Mouse (Mus musculus) CH12.LX (cell line): Measurements from ENCODE around the gene Hip1r. TPM values are rescaled to one million over a fixed set of nuclear protein-coding genes. Genes with fewer than 3 reads are reported as not detected.

ENCODE experiments used
- DNase-seq: peaks from one replicate; pipeline ENCODE4 v3.0.0-alpha.2; 2013; ENCODE audit errors: extremely low read depth
- H3K27ac ChIP-seq: 2 replicates; pipeline ENCODE4 v1.5.1; 2012; ENCODE audit warnings: low read depth, mild to moderate bottlenecking, control low read depth, moderate library complexity; ENCODE audit not compliant: insufficient read depth
- H3K27me3 ChIP-seq: replicated peaks from 2 replicates; pipeline ENCODE3; 2012; ENCODE audit warnings: inconsistent platforms
- H3K36me3 ChIP-seq, 2 experiments: replicated peaks in 1 of 2; 2 replicates each; pipeline versions ENCODE3 to v1.6.1; 2012; ENCODE audit warnings: inconsistent platforms in 1 of 2, low read length in 1 of 2, mild to moderate bottlenecking in 1 of 2, mixed read lengths in 1 of 2, moderate library complexity in 1 of 2; ENCODE audit not compliant: control insufficient read depth in 1 of 2, insufficient read depth in 1 of 2
- H3K4me1 ChIP-seq, 2 experiments: 2 replicates each; pipeline ENCODE4 v1.6.1; 2012; ENCODE audit warnings: inconsistent platforms in 1 of 2, moderate library complexity in 1 of 2; ENCODE audit not compliant: insufficient read depth in 2 of 2, control insufficient read depth in 1 of 2
- H3K4me2 ChIP-seq: 2 replicates; pipeline ENCODE4 v1.6.1; 2012; ENCODE audit warnings: low read depth, mild to moderate bottlenecking, control low read depth; ENCODE audit not compliant: poor library complexity, insufficient read depth, severe bottlenecking
- H3K4me3 ChIP-seq, 3 experiments: fragments of 150-350 bp in 1 of 3; sonication (generic) in 1 of 3; replicated peaks in 1 of 3; 2 replicates each; pipeline versions ENCODE3 to v1.5.1; 2011 to 2012; ENCODE audit warnings: low read depth in 2 of 3, low read length in 2 of 3, mild to moderate bottlenecking in 2 of 3, moderate library complexity in 2 of 3, control low read depth in 1 of 3, improper control_type of control experiment in 1 of 3, inconsistent platforms in 1 of 3, mixed read lengths in 1 of 3; ENCODE audit not compliant: poor library complexity in 1 of 3
- H3K79me2 ChIP-seq: replicated peaks from 2 replicates; pipeline ENCODE4 v1.6.1; 2012; ENCODE audit warnings: mild to moderate bottlenecking, moderate library complexity; ENCODE audit not compliant: control insufficient read depth, poor library complexity, insufficient read depth, severe bottlenecking; ENCODE audit errors: extremely low read depth
- H3K9ac ChIP-seq: 2 replicates; pipeline ENCODE4 v1.6.1; 2012; ENCODE audit warnings: low read depth, mild to moderate bottlenecking, control low read depth, moderate library complexity; ENCODE audit not compliant: insufficient read depth
- H3K9me3 ChIP-seq: replicated peaks from 2 replicates; pipeline ENCODE3; 2012; ENCODE audit warnings: low read length, inconsistent platforms, mixed read lengths
- CHD2 ChIP-seq: IDR thresholded peaks from 2 replicates; pipeline ENCODE4 v1.6.1; 2011; ENCODE audit warnings: low read length, improper control_type of control experiment
- E2F4 ChIP-seq: IDR thresholded peaks from 2 replicates; pipeline ENCODE4 v1.6.1; 2011; ENCODE audit warnings: low read depth, low read length, improper control_type of control experiment; ENCODE audit not compliant: insufficient replicate concordance
- ELF1 ChIP-seq: IDR thresholded peaks from 2 replicates; pipeline ENCODE4 v1.6.1; 2014; ENCODE audit warnings: low read depth, mild to moderate bottlenecking, inconsistent platforms, low read length, improper control_type of control experiment
- ETS1 ChIP-seq: conservative IDR thresholded peaks from 2 replicates; pipeline ENCODE4 v1.6.1; 2012; ENCODE audit warnings: low read depth, mild to moderate bottlenecking, inconsistent platforms, low read length, improper control_type of control experiment, moderate library complexity
- HCFC1 ChIP-seq: IDR thresholded peaks from 2 replicates; pipeline ENCODE4 v1.6.1; 2012; ENCODE audit warnings: low read depth, mild to moderate bottlenecking, inconsistent platforms, low read length, improper control_type of control experiment
- IRF4 ChIP-seq: IDR thresholded peaks from 2 replicates; pipeline ENCODE4 v1.6.1; 2014; ENCODE audit warnings: low read depth, mild to moderate bottlenecking, inconsistent platforms, low read length, improper control_type of control experiment
- JUND ChIP-seq: conservative IDR thresholded peaks from 2 replicates; pipeline ENCODE4 v1.6.1; 2011; ENCODE audit warnings: low read depth, low read length, improper control_type of control experiment
- MAFK ChIP-seq: IDR thresholded peaks from 2 replicates; pipeline ENCODE4 v1.6.1; 2011; ENCODE audit warnings: low read length, improper control_type of control experiment; ENCODE audit not compliant: insufficient replicate concordance
- MEF2A ChIP-seq: IDR thresholded peaks from 2 replicates; pipeline ENCODE4 v1.6.1; 2014; ENCODE audit warnings: low read depth, mild to moderate bottlenecking, inconsistent platforms, low read length, improper control_type of control experiment, borderline replicate concordance
- MXI1 ChIP-seq: IDR thresholded peaks from 2 replicates; pipeline ENCODE4 v1.6.1; 2011; ENCODE audit warnings: mild to moderate bottlenecking, low read depth, low read length, improper control_type of control experiment
- MYC ChIP-seq: IDR thresholded peaks from 2 replicates; pipeline ENCODE4 v1.6.1; 2011; ENCODE audit warnings: low read depth, mild to moderate bottlenecking, improper control_type of control experiment, low read length
- USF2 ChIP-seq: conservative IDR thresholded peaks from 2 replicates; pipeline ENCODE4 v1.6.1; 2011; ENCODE audit warnings: low read depth, low read length, improper control_type of control experiment
- ZKSCAN1 ChIP-seq: IDR thresholded peaks from 2 replicates; pipeline ENCODE4 v1.6.1; 2012; ENCODE audit warnings: low read depth, inconsistent platforms, low read length, improper control_type of control experiment, borderline replicate concordance
- ZMIZ1 ChIP-seq: IDR thresholded peaks from 2 replicates; pipeline ENCODE4 v1.6.1; 2012; ENCODE audit warnings: low read depth, mild to moderate bottlenecking, inconsistent platforms, low read length, improper control_type of control experiment
- ZNF384 ChIP-seq: IDR thresholded peaks from 2 replicates; pipeline ENCODE4 v1.6.1; 2012; ENCODE audit warnings: low read depth, low read length, improper control_type of control experiment, inconsistent platforms
- dilution Hi-C: fragments of 300-500 bp; cut with MboI; formaldehyde crosslinking; loops from 2 replicates; pipeline ENCODE4 v1.14.3; 2020; ENCODE audit warnings: low sequenced_read_pairs; ENCODE audit not compliant: extremely low pct_unique_long_range_greater_than_20kb, extremely low pct_ligation_motif_present
- in situ Hi-C: fragments of 300-500 bp; cut with MboI; formaldehyde crosslinking; loops from 3 replicates; pipeline ENCODE4 v1.14.3; 2019; ENCODE audit warnings: low sequenced_read_pairs, low pct_ligation_motif_present, low pct_unique_long_range_greater_than_20kb, mixed read lengths
- polyA plus RNA-seq: library from polyadenylated mRNA; unstranded; fragments of >175 nt; gene quantifications from 2 replicates; pipeline ENCODE4 v1.2.1, GENCODE M21; 2012; ENCODE audit warnings: low read depth; ENCODE audit not compliant: insufficient read length
- total RNA-seq, 2 experiments: library from RNA; depleted of rRNA; stranded (reverse); fragments of 300-350 nt in 1 of 2; fragments of >200 nt in 1 of 2; gene quantifications; 2 replicates each; pipeline ENCODE4 v1.2.3; 2012 to 2014

Gene Hip1r
- total and polyA plus RNA-seq, 3 experiments, result 26.1 to 49.8 (median 44.7) TPM

GRCm38 (mm10) chr5:123970576-123970975 lies 2.9 kb upstream of the Hip1r start:
- dilution Hi-C loops (no loop called here), in situ Hi-C loops (no loop called here)
- H3K4me3 ChIP-seq, result no peak overlapping the region
- H3K27ac ChIP-seq, result no peak overlapping the region
- peaks cover 4 to 15% of the 10 kb centered on the region in 2 experiments for H3K4me1 ChIP-seq
- no peak overlapping the region for H3K9ac ChIP-seq
- peaks cover 9% of the 10 kb centered on the region for H3K79me2 ChIP-seq
- no peaks in the 10 kb centered on the region for H3K9me3 ChIP-seq
- TF ChIP-seq MYC (no peak), MAFK (no peak), ZMIZ1 (no peak), ELF1 (no peak), IRF4 (no peak), CHD2 (no peak), ZKSCAN1 (no peak), MXI1 (no peak), USF2 (no peak), JUND (no peak), HCFC1 (no peak), ETS1 (no peak), E2F4 (no peak), MEF2A (no peak)
- no peak overlapping the region for H3K4me2 ChIP-seq
- no peaks in the 10 kb centered on the region for H3K36me3 ChIP-seq
- no peak for DNase-seq
- H3K27me3 ChIP-seq, result no peaks in the 10 kb centered on the region

DNA sequence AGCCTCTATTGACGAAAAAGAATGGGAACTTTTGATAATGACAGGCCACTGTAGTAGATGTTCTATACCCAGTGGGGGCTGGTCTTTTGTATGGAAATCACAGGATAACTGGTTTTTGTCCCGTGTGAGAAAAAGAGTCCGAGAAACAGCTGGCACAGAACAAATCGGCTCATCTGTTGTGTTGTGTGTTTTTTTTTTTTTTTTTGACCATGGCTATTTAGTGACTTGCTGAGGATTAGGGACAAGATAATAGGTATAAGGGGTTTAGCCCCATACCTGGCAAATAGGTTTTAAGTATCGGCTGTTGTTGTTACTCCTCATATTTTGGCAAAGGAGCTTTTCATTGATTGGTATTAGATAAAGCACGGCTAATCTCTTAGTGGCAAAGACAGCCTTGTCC lies 975 bp upstream of the Hip1r start:
- Histone ChIP-seq H3K27me3 (no peaks in the 10 kb centered on the region), H3K79me2 (peaks cover 28% of the 10 kb centered on the region), H3K4me3 (no peak overlapping the region), H3K9ac (no peak overlapping the region), H3K27ac (no peak overlapping the region)
- no peak for TF ChIP-seq ZMIZ1
- no peak for TF ChIP-seq MXI1
- TF ChIP-seq ZNF384, result peak; percentile 65
- TF ChIP-seq, all 38 proteins: peak for 1
- DNase-seq, result no peak
- peaks cover 0 to 4% of the 10 kb centered on the region in 2 experiments for H3K36me3 ChIP-seq
- peaks cover 15 to 33% of the 10 kb centered on the region in 2 experiments for H3K4me1 ChIP-seq
- H3K4me2 ChIP-seq, result no peak overlapping the region
- dilution Hi-C loops (no loop called here), in situ Hi-C loops (no loop called here)
- no peaks in the 10 kb centered on the region for H3K9me3 ChIP-seq
